Mouse (Mus musculus) gastrocnemius, postnatal 4 days (tissue): ENCODE data around the gene Spata16. TPM values are rescaled to one million over a fixed set of nuclear protein-coding genes. Genes with fewer than 3 reads are reported as not detected.
"Not testable (repeated sequence)": the region's sequence is repeated elsewhere in the genome, so short reads cannot be mapped to it uniquely, and the experiment has no call there.

Source experiments
- DNase-seq, 2 experiments: peaks; one replicate each; pipeline ENCODE4 v3.0.0; 2021 to 2022; ENCODE audit warnings: low spot score in 2 of 2, mixed read lengths in 2 of 2
- long read RNA-seq, 2 experiments: library from polyadenylated mRNA; stranded (forward); transcript quantifications; one replicate each; pipeline ENCODE4 v2.0.0; 2021
- total RNA-seq, 2 experiments: library from RNA; stranded (reverse); gene quantifications; 2 replicates each; pipeline ENCODE4 v1.2.3; 2021

The Spata16 gene
- total RNA-seq: not detected
- long read RNA-seq, experiment 1: 0 reads
- long read RNA-seq, experiment 2: 0 reads

DNA sequence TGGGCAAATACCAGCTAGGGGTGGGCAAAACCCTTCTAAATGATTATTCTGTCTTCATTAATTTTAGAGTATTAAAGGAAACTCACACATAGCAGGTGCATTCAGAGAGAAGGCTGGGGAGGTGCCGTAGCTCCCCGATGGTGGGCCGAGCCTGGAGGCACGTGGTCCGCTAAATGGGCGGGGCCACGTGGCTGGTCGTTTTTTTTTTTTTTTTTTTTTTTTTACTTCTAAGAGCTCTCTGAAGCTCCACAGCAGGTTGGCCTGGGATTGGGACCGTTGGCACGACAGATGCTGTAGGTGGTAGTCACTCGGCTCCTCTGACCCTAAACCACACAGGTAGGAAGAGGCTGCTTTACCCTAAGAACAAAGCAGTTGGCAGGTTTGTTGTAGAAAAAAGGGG, at the start of gene Spata16:
Gene Spata16 (plus strand): TSS at position 219 of the 400 bp plus-strand sequence.
- no peak for DNase-seq

DNA sequence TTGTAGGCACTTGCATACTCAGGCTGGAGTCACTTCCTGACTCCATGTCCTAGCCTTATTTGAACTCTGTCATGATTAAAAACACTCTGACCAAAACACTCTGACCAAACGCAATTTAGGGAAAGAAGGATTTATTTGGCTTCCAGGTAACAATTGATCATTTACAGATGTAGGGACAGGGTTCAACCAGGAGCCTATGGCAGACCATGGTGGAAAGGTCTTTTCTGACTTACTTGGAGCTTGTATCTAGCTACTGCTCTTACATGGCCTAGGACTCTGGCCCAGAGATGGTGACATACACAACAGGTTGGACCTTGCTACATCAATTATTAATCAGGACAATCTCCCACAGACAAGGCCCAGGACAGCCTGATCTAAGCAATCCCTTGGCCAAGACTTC, 32.6 kb upstream of the Spata16 start:
- no peak for DNase-seq

DNA sequence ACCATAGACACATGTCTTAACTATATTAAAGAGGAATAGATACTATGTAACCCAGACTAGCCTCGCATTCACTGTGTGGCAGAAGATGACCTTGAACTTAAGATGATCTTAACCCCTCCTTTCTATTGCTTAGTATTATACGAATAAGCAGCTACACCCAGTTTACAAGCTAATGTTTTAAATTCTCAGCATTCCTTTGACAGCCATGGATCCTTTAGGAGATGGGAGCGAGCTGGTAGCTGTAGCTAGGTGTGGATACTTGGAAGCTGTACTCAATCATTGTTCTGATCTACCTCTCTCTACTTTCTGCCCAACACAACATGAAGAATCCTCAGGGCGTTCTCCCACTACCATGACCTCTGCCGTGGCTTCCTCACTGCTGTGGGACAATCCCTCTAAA, 28.9 kb upstream of the Spata16 start:
- DNase-seq: no peak

DNA sequence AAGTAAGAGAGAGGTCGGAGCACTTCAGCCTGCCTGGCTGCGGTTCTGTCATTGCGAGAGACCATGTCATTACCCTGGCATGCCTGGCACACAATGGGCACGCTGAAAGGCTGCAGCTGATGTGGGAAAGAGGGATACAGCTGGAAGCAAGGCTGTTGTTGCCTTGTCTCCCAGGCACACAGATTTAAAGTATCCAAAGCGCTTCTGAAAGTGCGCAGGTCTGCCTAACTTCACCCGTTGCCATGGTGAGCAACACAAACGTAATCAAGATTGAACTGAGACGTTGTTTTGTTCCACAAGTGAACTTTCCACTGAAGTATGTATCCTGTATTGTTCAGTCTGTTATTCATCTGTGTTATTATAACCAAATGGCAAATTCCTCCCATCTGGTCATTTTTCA, 1.8 kb downstream of the Spata16 start:
- no peak for DNase-seq

DNA sequence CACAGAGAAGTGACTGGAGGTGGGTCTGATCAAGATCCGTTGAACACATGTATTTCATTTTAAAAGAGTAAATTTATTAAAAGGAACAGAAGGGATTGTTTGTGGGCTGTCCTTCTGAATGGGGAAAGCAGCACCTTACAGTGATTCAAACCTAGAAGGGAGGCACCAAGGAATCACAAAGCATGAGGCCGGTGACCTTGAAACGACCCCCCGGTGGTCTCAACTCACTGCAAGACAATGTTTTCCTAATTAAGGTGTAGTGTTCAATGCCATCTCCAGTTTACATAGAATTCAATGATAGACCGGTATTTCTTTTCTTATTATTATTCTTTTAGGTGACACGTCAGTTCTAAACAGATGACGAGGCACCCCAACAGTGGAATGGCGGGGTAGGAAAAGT, 2.4 kb downstream of the Spata16 start:
- DNase-seq: no peak

DNA sequence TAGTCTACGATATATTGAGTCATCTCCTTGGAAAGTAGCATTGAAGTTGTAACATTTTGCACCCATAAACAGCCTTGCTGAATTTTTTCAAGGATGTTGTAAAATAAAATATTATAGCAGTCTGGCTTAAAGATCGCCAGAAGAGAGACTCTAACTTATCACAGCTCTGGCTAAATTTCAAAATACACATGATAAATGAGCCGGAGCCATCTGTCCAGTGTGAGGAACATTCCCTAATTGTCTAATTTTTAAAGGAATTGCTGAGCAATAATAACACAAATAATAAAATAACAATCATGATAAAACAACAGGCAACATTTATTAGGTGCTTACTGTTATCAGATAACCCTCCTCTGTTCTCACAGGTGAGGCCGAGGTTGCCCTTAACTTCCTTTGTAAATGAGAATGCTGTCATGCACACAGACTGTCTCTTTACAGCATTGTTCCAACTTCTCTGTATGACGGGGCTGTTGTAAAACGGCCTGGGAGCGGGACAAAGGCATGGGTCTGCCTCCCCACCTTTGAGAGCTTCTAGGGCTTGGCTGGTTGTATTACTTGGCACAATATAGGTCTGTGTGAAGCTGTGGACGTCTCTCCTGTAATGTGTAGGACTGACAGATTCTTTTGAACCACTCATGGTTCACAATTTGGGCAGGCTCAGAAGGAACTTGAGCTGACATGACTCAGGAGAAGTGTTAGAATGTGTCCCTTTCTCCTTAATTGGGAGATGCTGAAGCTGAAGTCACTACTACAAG, 3.1 kb downstream of the Spata16 start:
- no peak for DNase-seq

DNA sequence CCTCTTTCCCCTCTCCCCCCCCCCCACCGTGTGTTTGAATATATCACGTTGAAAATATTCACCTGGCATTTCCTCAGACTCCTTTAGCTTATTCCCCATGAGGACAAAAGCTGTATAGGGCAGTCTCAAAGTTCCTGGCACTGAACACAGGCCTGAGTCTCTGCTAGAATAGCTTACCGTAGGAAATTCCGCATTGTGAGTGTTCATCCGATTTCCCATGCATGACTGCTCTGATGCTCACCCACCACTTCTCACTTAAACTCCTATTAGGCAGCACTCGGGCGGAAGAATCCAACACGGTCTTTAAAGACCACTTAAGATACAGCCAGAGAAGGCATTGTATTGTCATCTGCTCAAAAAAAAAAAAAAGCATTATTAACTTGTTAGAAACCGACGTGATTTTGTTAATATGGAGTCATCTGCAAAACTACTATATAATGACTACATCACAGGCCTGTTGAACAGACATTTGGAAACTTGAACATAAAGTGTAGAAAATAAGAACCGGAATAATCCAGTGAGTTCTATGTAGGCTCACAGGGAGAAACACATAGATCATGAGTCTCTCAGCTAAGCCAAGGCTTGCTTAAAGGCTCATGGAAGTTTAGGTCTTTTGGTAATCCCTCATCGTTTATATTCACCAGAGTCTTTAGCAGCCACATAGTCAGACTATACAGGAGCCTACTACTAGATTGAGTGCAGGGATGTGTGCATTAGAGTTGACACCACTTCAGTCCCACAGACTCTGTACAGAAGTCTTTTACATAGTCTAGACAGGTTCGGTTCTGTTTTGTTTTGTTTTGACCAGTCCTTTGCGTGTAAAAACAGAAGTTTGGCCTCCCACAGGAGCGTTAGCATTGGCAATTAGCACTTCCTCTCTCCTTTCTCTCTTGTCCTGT, 4.2 kb downstream of the Spata16 start:
- DNase-seq: no peak

DNA sequence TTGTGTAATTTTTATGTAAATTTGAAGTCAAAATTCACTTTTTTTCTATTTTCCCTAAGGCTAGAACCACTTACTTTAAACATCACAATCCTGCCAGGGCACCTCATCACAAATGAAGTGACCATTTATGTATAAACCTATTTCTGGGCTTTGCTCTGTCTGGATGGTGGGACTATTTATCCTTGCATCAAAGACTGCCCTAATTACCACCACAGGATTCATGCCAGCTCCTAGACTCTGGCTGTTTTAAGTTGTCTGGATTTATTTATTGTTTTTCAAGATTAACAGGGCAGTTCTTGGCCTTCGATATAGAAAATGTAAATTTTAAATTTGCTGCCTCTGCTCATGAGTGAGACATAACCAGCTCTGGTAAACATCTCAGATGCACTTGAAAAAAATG, 6.7 kb downstream of the Spata16 start:
- no peak for DNase-seq

DNA sequence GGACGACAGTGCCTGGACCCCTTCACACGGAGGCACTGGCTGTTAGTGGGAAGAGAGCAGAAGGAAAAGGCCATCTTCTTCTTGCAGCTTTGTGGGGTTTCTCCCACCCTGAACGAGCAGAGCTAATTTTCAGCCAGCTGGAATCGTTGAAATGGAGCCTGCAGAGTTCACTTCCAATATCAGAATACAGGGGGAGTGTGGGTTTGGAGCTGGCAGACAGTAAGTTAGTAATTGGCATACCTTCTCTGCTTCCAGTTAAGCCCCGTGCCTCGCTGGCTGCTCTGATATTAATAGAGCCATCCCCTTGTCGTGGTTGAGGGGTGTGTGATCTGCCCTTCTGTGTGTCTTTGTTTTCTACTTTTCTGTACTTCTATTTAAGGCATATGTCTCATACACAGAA, 9.4 kb downstream of the Spata16 start:
- DNase-seq: no peak

DNA sequence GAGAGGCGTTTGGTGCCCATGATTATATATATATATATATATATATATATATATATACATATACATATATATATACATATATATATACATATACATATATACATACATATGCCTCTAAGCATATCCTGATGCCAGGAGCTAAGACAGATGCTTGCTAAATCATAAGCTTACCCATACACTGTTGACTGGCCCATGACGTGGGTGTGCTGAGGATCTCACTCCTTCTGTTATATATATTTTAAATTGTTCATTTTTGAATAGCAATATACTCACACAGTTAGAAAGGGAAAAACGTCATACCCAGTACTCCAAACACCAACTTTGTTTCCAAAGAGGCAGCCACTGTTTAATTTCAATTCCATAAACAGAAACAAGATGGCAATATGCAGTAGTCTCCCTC, 48.4 kb downstream of the Spata16 start:
- DNase-seq: no peak

DNA sequence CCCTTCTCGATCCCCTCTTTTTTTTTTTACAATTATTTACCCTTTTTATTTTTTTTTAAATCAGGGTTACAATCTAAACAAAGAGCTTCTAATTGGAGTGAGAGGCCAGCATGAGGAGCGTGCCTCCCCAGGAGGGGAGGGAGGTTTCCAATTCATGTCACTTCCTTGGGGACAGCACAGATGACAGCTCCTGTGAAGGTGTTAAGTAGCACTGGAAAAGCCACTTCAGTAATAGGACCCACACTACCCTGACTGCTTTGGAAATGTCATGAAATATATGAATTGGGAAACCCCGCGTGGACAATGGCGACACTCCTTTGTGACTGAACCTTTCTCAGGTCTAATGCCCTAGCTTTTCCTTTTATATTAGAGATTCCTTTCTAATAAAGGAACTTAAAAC, 72.1 kb downstream of the Spata16 start:
- not testable (repeated sequence) for DNase-seq

DNA sequence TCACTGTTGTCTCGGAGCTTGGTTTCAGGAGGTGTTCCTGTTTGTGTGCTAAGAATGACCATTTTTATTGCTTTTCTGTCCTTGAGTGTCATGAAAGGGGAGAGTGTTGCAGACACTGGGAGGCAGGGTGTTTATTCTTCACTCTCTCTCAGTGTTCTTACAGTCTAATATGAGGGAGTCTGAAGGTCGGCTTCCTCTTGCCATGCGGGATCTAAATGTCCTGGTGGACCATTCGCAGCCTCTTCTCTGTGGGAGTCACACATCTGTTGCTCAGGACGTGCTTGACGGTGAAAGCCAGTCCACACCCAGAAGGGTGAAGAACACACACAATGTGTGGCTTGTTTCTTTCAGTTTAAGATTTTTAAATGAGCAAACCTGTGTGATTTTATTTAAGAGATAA, 90.1 kb downstream of the Spata16 start:
- no peak for DNase-seq

DNA sequence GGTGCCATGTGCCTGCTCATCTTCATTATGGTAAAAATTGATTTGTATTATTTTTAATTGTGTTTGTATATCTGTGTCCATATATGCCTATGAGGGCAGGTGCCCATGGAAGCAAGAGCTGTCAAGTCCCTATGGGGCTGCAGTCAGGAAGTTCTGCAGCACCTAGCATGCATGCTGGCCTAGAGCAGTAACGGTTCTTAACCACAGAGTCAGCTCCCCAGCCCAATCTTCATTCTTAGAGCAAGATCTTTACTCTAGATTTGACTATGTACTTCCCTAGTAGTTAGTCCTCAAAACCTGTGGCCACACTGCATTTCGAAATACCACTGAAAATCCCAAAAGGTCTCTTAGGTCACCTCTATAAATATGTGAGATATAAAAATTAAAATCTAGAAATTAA, 113.1 kb downstream of the Spata16 start:
- no peak for DNase-seq

DNA sequence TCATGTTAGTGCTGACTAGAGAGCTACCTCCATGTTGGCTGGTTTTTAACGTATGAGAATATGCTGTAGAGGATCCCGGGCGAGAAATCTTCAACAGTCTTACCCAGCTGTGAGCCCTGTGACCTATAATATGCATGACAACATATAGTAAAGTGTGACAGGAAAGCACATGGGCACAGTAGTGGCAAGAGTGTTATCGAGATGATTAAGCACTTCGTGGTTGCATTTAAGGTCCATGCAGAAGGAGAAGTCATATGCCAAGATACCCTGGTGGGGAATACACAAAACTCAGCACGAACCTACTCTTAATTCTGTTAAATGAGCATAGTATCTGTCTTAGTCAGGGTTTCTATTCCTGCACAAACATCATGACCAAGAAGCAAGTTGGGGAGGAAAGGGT, 115.0 kb downstream of the Spata16 start:
- DNase-seq: no peak

DNA sequence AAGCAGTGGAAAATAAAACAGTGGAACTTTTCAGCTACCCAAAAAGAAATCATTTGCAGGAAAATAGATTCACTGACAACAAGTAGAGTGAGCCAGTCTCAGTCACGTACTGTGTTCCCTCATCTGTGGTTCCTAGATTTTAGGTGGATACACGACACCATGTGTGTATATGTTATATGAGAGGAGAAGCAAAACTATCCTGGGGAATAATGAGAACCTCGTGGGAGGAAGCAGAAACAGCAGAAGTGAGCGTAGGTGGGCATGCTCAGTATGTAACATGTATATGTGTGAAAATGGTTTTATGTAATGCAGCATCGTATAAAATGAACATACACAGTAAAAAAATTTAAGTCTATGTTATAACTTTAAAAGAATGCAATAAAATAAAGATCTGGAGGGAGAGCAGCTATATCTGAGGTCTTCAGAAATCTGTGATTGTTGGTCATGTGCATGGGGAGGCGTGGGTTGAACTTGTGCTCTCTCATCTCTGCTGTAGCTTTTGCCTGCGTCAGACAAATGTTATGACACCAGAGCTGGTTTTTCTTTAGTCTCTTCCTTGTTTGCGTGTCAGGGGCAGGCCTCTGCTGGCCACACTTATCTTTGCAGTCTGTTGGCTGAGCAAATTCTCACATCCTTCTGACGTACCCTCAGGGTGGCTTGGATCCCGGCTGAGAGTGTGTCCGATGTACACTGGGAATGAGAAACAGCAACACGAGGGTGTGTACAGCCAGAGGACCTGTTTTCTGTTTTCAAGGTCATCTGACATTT, 156.1 kb downstream of the Spata16 start:
- DNase-seq: no peak

DNA sequence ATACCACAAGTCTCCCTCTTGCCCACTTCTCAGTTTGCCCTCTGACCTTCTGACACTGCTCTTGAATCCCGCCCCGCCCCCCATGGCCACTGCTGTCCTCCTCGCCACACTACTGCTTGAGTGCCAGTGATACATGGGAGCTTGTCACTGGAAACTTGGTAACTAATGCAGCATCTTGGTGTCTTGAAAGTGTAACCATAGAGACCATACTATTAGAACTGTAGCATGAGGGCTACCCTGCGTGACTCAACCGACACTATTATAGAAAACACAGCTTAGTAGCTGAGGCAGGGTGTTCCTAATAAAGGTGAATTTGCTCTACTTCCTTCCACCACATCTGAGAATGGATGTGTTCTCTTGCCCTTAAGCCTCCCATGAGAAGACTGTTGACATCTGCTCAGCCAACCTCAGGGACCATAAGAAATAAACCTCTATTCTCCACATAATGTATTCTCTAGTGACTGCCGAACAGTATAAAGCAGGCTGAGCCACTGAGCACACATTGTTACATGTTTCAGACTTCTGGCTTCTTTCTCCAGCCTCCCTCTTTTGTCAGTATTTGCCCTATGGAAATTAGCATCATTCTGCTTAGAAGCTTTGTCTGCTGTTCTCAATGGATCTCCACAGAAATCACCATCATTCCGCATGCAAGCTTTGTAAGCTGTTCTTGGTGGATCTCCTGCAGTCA, 158.6 kb downstream of the Spata16 start:
- no peak for DNase-seq

DNA sequence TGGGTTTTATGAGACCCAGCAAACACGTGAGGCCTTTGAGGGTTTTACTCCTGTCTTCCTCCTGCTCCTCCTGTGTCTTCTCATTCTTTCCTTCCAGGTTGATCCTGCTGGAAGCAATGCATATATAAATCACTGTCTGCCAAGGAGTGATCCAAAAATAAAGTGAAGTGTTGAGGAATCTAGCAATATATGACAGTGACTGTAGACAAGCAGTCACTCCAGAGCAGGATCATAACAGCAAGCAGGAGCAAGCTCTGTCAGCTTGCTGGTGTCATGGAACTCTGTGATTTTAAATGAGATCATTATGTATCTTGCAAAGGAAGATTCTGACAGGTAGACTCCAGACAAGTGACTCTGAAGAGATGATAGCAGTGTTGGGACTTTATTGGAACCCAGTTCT, 159.5 kb downstream of the Spata16 start:
- DNase-seq: no peak

DNA sequence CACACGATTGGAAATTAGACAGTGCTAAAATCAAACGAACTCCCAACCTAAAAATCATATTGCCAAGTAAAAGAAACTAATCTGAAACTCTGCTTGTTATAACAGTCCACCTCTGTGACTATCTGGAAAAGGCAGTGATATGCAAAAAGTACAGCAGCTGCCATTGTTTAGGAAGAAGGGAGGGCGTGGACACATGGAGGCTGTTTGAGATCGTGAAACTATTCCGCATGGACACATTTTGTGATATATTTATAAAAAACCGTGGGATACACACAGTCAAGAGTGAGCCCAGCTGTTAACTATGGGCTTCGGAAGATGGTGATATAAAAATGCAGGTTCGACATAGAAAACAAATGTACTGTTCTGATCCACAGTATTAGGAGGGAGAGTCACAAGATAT, 176.9 kb downstream of the Spata16 start:
- DNase-seq: no peak

DNA sequence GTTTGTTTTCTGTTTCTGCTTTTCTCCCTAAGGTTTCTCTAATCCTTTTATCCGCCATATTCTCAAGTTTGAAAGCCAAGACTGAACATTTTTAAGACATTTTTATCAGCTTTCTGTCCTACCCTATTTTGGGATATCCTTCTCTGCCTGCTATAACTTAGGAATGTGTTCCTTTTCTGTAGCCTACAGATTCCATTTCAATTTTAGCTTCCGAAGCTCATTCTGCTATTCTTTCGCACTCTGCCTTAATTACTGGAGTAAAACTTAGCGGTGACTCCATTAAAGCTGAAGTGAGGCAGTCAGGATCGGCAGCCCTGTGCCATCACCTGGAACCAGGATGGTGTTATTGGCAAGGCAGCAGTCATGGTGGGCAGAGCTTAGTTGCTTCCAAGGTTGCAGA, 178.3 kb downstream of the Spata16 start:
- DNase-seq: no peak

DNA sequence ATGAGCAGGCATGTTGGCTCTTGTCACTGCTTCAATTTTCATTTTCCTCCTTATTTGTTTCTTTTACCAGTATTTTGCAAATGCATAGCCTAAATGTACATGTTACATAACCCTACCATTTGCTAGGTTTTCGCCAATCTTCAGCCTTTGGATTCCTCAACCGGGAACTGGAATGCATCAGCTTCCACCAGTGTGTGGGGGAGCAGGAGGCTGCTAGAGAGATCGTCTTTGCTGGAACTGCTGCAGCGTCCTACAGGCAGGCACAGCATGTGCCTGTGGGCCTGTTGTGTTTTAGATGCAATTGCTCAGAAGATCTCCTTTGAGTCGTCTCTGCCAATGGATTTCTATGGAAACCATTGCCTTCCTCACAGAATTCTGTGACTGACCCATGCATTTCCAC, 182.0 kb downstream of the Spata16 start:
- DNase-seq: no peak
